Mouse (Mus musculus): ENCODE measurements around the gene Nms. TPM values are rescaled to one million over a fixed set of nuclear protein-coding genes. Genes with fewer than 3 reads are reported as not detected.

Nms gene
- polyA plus RNA-seq (2014; fragmentation: Illumina TruSeq; extraction: RNeasy Lipid Tissue Mini Kit (QIAGEN cat#74804)), result not detected

GRCm38 (mm10) chr1:38938849-38939248 is at the start of gene Nms:
Nms (plus strand) TSS chr1:38939149.

DNA sequence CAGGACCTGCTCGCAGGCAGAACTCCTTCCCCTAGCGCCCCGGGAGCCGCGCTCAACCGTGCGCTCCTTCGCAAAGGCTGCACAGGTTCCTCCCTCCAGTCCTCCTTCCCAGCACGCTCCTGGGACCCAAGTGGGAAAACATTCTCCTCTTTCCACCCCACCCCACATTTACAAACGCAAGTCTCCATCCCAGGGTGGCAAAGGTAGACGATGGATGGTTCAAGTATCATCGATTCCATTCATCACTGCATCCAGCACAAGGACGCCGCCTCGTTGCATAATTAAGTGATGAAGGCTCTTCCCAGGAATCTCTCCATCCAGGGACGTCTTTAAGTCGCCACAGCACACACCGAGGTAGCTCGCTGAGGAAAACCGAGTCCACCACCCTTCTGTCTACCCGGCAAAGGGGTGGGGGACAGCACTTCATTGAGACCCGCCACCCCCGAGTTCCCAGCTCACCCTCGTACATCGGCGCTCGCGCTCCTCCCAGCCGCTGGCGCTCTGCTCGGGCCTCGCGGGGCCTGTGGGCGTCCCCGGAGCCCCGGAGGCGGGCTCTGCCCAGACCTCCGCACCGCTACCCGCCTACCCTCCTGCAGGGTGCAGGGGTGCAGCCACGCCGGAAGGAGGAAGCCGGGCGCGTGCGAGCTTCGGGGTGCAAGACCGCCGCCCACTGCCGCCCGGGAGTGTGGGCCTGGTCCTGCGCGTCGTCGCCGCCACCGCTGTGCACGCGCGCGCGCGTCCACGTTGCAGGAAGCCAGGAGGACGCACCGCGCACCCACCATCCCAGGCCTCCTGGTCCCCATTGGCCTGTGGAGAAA is 41.3 kb upstream of the Nms start, which contains the start of gene Chst10:
Chst10 (minus strand) TSS at position 731 of the 818 bp plus-strand sequence.

GRCm38 (mm10) chr1:38985308-38985707 is 46.4 kb downstream of the Nms start, which contains the start of gene Pdcl3:
Pdcl3 (plus strand) TSS chr1:38985608.

Other genes with a start within 250 kb of the Nms start
- 3.3 TPM for gene Lonrf2, start 102.4 kb upstream of the Nms start, polyA plus RNA-seq (2014; fragmentation: Illumina TruSeq; extraction: RNeasy Lipid Tissue Mini Kit (QIAGEN cat#74804))
- 2.1 TPM for gene Chst10, start 41.0 kb upstream of the Nms start, polyA plus RNA-seq (2014; fragmentation: Illumina TruSeq; extraction: RNeasy Lipid Tissue Mini Kit (QIAGEN cat#74804))
- 96.9 TPM for gene Pdcl3, start 46.5 kb downstream of the Nms start, polyA plus RNA-seq (2014; fragmentation: Illumina TruSeq; extraction: RNeasy Lipid Tissue Mini Kit (QIAGEN cat#74804))

All from ovary, adult 10 weeks (tissue).